Mouse (Mus musculus): ENCODE data around the gene St6galnac4. TPM values are rescaled to one million over a fixed set of nuclear protein-coding genes. Genes with fewer than 3 reads are reported as not detected.

The St6galnac4 gene
- 40.6 and 40.7 TPM in 2 replicates for polyA plus RNA-seq (2015; fragmentation: Nextera tagmentation; extraction: Ambion mirVana)

GRCm38 (mm10) chr2:32586871-32587351, at the start of gene St6galnac4:
Gene St6galnac4 (plus strand): TSS chr2:32587095.
- Histone ChIP-seq H3K36me3 (ENCODE audit: control insufficient read depth, insufficient read depth) (no peaks in the 10 kb centered on the region), H3K4me3 (ENCODE audit: low read length) (peak within 1 kb of the TSS; percentile 72), H3K4me1 (ENCODE audit: control insufficient read depth, insufficient read depth, low read length) (peaks cover 24% of the 10 kb centered on the region), H3K9ac (ENCODE audit: low read length) (peak within 1 kb of the TSS; percentile 83), H3K4me2 (ENCODE audit: low read depth, low read length) (peak within 1 kb of the TSS; percentile 74), H3K9me3 (replicated peaks; ENCODE audit: control insufficient read depth, low read length) (no peaks in the 10 kb centered on the region), H3K27me3 (ENCODE audit: control insufficient read depth, insufficient read depth, low read length) (no peaks in the 10 kb centered on the region; the same call in 1 of the 2 replicates), H3K27ac (ENCODE audit: low read length) (peak within 1 kb of the TSS; percentile 72)
- ATAC-seq (replicated peaks; ENCODE audit: extremely low read depth, insufficient read depth, low FRiP score): peak; percentile 88
- under 1% methylated on average over 37 of the region's 38 CpGs for WGBS

- 9% methylated on average over 9 of the region's 9 CpGs for WGBS
- Histone ChIP-seq H3K9ac (ENCODE audit: low read length) (peak overlapping the region; percentile 91), H3K4me2 (ENCODE audit: low read depth, low read length) (peak overlapping the region; percentile 87), H3K36me3 (ENCODE audit: control insufficient read depth, insufficient read depth) (no peaks in the 10 kb centered on the region), H3K4me3 (ENCODE audit: low read length) (peak overlapping the region; percentile 86), H3K9me3 (replicated peaks; ENCODE audit: control insufficient read depth, low read length) (no peaks in the 10 kb centered on the region), H3K27ac (ENCODE audit: low read length) (peak overlapping the region; percentile 86), H3K4me1 (ENCODE audit: control insufficient read depth, insufficient read depth, low read length) (peaks cover 55% of the 10 kb centered on the region), H3K27me3 (ENCODE audit: control insufficient read depth, insufficient read depth, low read length) (no peaks in the 10 kb centered on the region)
- ATAC-seq (replicated peaks; ENCODE audit: extremely low read depth, insufficient read depth, low FRiP score): peak; percentile 24
These were observed 49.5 kb upstream of the St6galnac4 start for GRCm38 (mm10) chr2:32537360-32537905.

GRCm38 (mm10) chr2:32537941-32538340, 49.0 kb upstream of the St6galnac4 start:
- ATAC-seq (replicated peaks; ENCODE audit: extremely low read depth, insufficient read depth, low FRiP score): no peak
- H3K9ac ChIP-seq (ENCODE audit: low read length): peak overlapping the region; percentile 49
- whole genome bisulfite sequencing: 65% methylated on average over 5 of the region's 5 CpGs

GRCm38 (mm10) chr2:32538461-32538860, 48.4 kb upstream of the St6galnac4 start:
- no peak overlapping the region for H3K4me3 ChIP-seq (ENCODE audit: low read length)

More at GRCm38 (mm10) chr2:32537941-32538340, 49.0 kb upstream of the St6galnac4 start:
- peak overlapping the region; percentile 86 for H3K27ac ChIP-seq (ENCODE audit: low read length)
- peaks cover 60% of the 10 kb centered on the region for H3K4me1 ChIP-seq (ENCODE audit: control insufficient read depth, insufficient read depth, low read length)
- no peaks in the 10 kb centered on the region for H3K36me3 ChIP-seq (ENCODE audit: control insufficient read depth, insufficient read depth)
- H3K4me2 ChIP-seq (ENCODE audit: low read depth, low read length): peak overlapping the region; percentile 87
- no peaks in the 10 kb centered on the region for H3K27me3 ChIP-seq (ENCODE audit: control insufficient read depth, insufficient read depth, low read length)
- H3K9me3 ChIP-seq (replicated peaks; ENCODE audit: control insufficient read depth, low read length): no peaks in the 10 kb centered on the region
- H3K4me3 ChIP-seq (ENCODE audit: low read length): peak overlapping the region; percentile 86

GRCm38 (mm10) chr2:32539452-32539981, 47.4 kb upstream of the St6galnac4 start:
- Histone ChIP-seq H3K4me1 (ENCODE audit: control insufficient read depth, insufficient read depth, low read length) (peaks cover 60% of the 10 kb centered on the region), H3K27me3 (ENCODE audit: control insufficient read depth, insufficient read depth, low read length) (no peaks in the 10 kb centered on the region), H3K9ac (ENCODE audit: low read length) (0 out of 2 replicates have a peak overlapping the region, but pooled peaks have one; percentile 11), H3K9me3 (replicated peaks; ENCODE audit: control insufficient read depth, low read length) (no peaks in the 10 kb centered on the region), H3K27ac (ENCODE audit: low read length) (no peak overlapping the region), H3K4me2 (ENCODE audit: low read depth, low read length) (peak overlapping the region; percentile 6; the same call in 1 of the 2 replicates), H3K36me3 (ENCODE audit: control insufficient read depth, insufficient read depth) (no peaks in the 10 kb centered on the region), H3K4me3 (ENCODE audit: low read length) (no peak overlapping the region)
- WGBS: 58% methylated on average over 14 of the region's 14 CpGs
- ATAC-seq (replicated peaks; ENCODE audit: extremely low read depth, insufficient read depth, low FRiP score): no peak

More at GRCm38 (mm10) chr2:32538461-32538860, 48.4 kb upstream of the St6galnac4 start:
- Histone ChIP-seq H3K9me3 (replicated peaks; ENCODE audit: control insufficient read depth, low read length) (no peaks in the 10 kb centered on the region), H3K27ac (ENCODE audit: low read length) (no peak overlapping the region), H3K9ac (ENCODE audit: low read length) (no peak overlapping the region), H3K4me2 (ENCODE audit: low read depth, low read length) (no peak overlapping the region), H3K27me3 (ENCODE audit: control insufficient read depth, insufficient read depth, low read length) (no peaks in the 10 kb centered on the region), H3K4me1 (ENCODE audit: control insufficient read depth, insufficient read depth, low read length) (peaks cover 65% of the 10 kb centered on the region), H3K36me3 (ENCODE audit: control insufficient read depth, insufficient read depth) (no peaks in the 10 kb centered on the region)
- WGBS: 69% methylated on average over 4 of the region's 4 CpGs
- ATAC-seq (replicated peaks; ENCODE audit: extremely low read depth, insufficient read depth, low FRiP score): no peak

GRCm38 (mm10) chr2:32541333-32541908, 45.5 kb upstream of the St6galnac4 start:
- peaks cover 55% of the 10 kb centered on the region for H3K4me1 ChIP-seq (ENCODE audit: control insufficient read depth, insufficient read depth, low read length)
- WGBS: 91% methylated on average over 2 of the region's 2 CpGs

GRCm38 (mm10) chr2:32541986-32542573, 44.8 kb upstream of the St6galnac4 start:
- WGBS: 81% methylated on average over 4 of the region's 4 CpGs
- no peaks in the 10 kb centered on the region for H3K36me3 ChIP-seq (ENCODE audit: control insufficient read depth, insufficient read depth)
- ATAC-seq (replicated peaks; ENCODE audit: extremely low read depth, insufficient read depth, low FRiP score): no peak

More at GRCm38 (mm10) chr2:32541333-32541908, 45.5 kb upstream of the St6galnac4 start:
- Histone ChIP-seq H3K36me3 (ENCODE audit: control insufficient read depth, insufficient read depth) (no peaks in the 10 kb centered on the region), H3K4me3 (ENCODE audit: low read length) (no peak overlapping the region), H3K27ac (ENCODE audit: low read length) (no peak overlapping the region), H3K9me3 (replicated peaks; ENCODE audit: control insufficient read depth, low read length) (no peaks in the 10 kb centered on the region), H3K9ac (ENCODE audit: low read length) (no peak overlapping the region), H3K27me3 (ENCODE audit: control insufficient read depth, insufficient read depth, low read length) (no peaks in the 10 kb centered on the region), H3K4me2 (ENCODE audit: low read depth, low read length) (no peak overlapping the region)
- no peak for ATAC-seq (replicated peaks; ENCODE audit: extremely low read depth, insufficient read depth, low FRiP score)

GRCm38 (mm10) chr2:32543031-32543449, 43.9 kb upstream of the St6galnac4 start:
- Histone ChIP-seq H3K27me3 (ENCODE audit: control insufficient read depth, insufficient read depth, low read length) (no peaks in the 10 kb centered on the region), H3K4me3 (ENCODE audit: low read length) (no peak overlapping the region), H3K9me3 (replicated peaks; ENCODE audit: control insufficient read depth, low read length) (no peaks in the 10 kb centered on the region), H3K9ac (ENCODE audit: low read length) (no peak overlapping the region), H3K36me3 (ENCODE audit: control insufficient read depth, insufficient read depth) (no peaks in the 10 kb centered on the region), H3K4me2 (ENCODE audit: low read depth, low read length) (0 out of 2 replicates have a peak overlapping the region, but pooled peaks have one; percentile 3), H3K4me1 (ENCODE audit: control insufficient read depth, insufficient read depth, low read length) (peaks cover 53% of the 10 kb centered on the region), H3K27ac (ENCODE audit: low read length) (no peak overlapping the region)
- WGBS: 20% methylated on average over 3 of the region's 3 CpGs
- ATAC-seq (replicated peaks; ENCODE audit: extremely low read depth, insufficient read depth, low FRiP score): no peak

More at GRCm38 (mm10) chr2:32541986-32542573, 44.8 kb upstream of the St6galnac4 start:
- Histone ChIP-seq H3K27me3 (ENCODE audit: control insufficient read depth, insufficient read depth, low read length) (no peaks in the 10 kb centered on the region), H3K9ac (ENCODE audit: low read length) (no peak overlapping the region), H3K27ac (ENCODE audit: low read length) (no peak overlapping the region), H3K4me1 (ENCODE audit: control insufficient read depth, insufficient read depth, low read length) (peaks cover 52% of the 10 kb centered on the region), H3K9me3 (replicated peaks; ENCODE audit: control insufficient read depth, low read length) (no peaks in the 10 kb centered on the region), H3K4me2 (ENCODE audit: low read depth, low read length) (no peak overlapping the region; the same call in 1 of the 2 replicates), H3K4me3 (ENCODE audit: low read length) (no peak overlapping the region)

Data from heart, embryonic 16.5 days (tissue).